Mouse (Mus musculus) midbrain, embryonic 16.5 days (tissue): ENCODE data around the gene Wbp11. TPM values are rescaled to one million over a fixed set of nuclear protein-coding genes. Genes with fewer than 3 reads are reported as not detected.
A peak's percentile ranks its signal among the peaks of the same experiment; 100 is the strongest.

ENCODE experiments used
- ATAC-seq: fragments of 200-750 bp; cut with Nextera tagmentation; 2 replicates; pipeline ENCODE4 v1.8.0; 2017; ENCODE audit warnings: moderate TSS enrichment
- H3K27ac ChIP-seq: fragments of 300-500 bp; sonication (generic); 2 replicates; pipeline ENCODE4 v1.5.1; 2014; ENCODE audit warnings: mild to moderate bottlenecking, low read length, mixed read lengths
- H3K27me3 ChIP-seq: fragments of 300-500 bp; sonication (generic); 2 replicates; pipeline ENCODE4 v1.6.1; 2014; ENCODE audit warnings: low read depth, low read length, mixed read lengths; ENCODE audit not compliant: control insufficient read depth, insufficient read depth
- H3K36me3 ChIP-seq: fragments of 300-500 bp; sonication (generic); 2 replicates; pipeline ENCODE4 v1.6.1; 2014; ENCODE audit warnings: mild to moderate bottlenecking, low read length, moderate library complexity, mixed read lengths; ENCODE audit not compliant: control insufficient read depth, insufficient read depth
- H3K4me1 ChIP-seq: fragments of 300-500 bp; sonication (generic); 2 replicates; pipeline ENCODE4 v1.6.1; 2014; ENCODE audit warnings: mild to moderate bottlenecking, low read length, mixed read lengths; ENCODE audit not compliant: control insufficient read depth, insufficient read depth
- H3K4me2 ChIP-seq: fragments of 300-500 bp; sonication (generic); 2 replicates; pipeline ENCODE4 v1.6.1; 2014; ENCODE audit warnings: mild to moderate bottlenecking, low read length, mixed read lengths
- H3K4me3 ChIP-seq: fragments of 300-500 bp; sonication (generic); 2 replicates; pipeline ENCODE4 v1.5.1; 2014; ENCODE audit warnings: low read depth, mild to moderate bottlenecking, low read length, moderate library complexity, mixed read lengths
- H3K9ac ChIP-seq: fragments of 300-500 bp; sonication (generic); 2 replicates; pipeline ENCODE4 v1.6.1; 2014; ENCODE audit warnings: low read depth, low read length, mixed read lengths
- H3K9me3 ChIP-seq: fragments of 300-500 bp; sonication (generic); replicated peaks from 2 replicates; pipeline ENCODE4 v1.6.1; 2014; ENCODE audit warnings: mild to moderate bottlenecking, low read length, mixed read lengths; ENCODE audit not compliant: control insufficient read depth, poor library complexity, severe bottlenecking
- WGBS: fragments of 180-500 bp; shearing (Covaris S2); extraction: QIAGEN DNeasy Blood & Tissue Kit; methylation state at CpG from one replicate; pipeline ENCODE4 v1.1.7; 2014; 5-methylcytosine and 5-hydroxymethylcytosine counted together
- polyA plus RNA-seq: library from polyadenylated mRNA; unstranded; fragments of >200 nt; fragmentation: Nextera tagmentation; extraction: Ambion mirVana; gene quantifications from 2 replicates; pipeline ENCODE4 v1.2.1, GENCODE M21; 2015

Wbp11 gene
- 74.2 and 80.5 TPM in 2 replicates for polyA plus RNA-seq

DNA sequence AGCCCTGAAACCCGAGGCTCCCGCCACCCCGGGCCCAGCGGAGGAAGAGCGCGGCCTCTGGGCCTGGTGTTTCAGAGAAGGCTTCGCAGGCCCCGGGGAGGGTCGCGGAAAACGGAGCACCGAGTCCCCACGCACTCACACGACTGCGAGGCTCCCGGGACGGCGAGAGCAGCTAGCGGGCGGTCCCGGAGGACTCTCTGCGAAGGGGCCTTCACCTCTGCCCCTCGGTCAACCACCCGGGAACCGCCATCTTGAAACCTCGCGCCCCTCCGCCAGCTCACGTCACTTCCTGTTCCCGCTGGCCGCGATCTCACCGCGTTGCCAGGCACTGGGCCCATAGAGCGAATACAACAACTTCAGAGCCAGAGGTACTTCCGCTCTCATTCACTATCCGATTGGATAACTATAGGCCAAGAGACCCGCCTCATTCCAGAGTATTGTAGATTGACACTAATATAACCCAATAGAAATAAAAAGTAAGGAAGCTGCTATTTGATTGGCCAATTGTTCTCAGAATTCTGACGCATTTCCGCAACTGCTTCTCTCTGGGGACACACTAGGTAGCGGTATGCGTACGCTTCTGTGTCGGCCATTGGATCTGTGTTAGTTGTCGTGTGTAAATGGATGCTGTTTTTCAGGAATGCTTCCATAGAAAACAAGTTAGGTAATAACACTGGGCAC is at the start of gene Wbp11:
TSS of gene Wbp11 (minus strand) at position 353 of the 681 bp plus-strand sequence.
- peak; percentile 100 for ATAC-seq
- H3K36me3 ChIP-seq = peaks cover 12% of the 10 kb centered on the region
- H3K9ac ChIP-seq = peak within 1 kb of the TSS; percentile 98
- H3K9me3 ChIP-seq = no peaks in the 10 kb centered on the region
- H3K4me2 ChIP-seq = peak within 1 kb of the TSS; percentile 77
- peaks cover 7% of the 10 kb centered on the region; the same call in 1 of the 2 replicates for H3K27me3 ChIP-seq
- H3K27ac ChIP-seq = peak within 1 kb of the TSS; percentile 87
- H3K4me3 ChIP-seq = peak within 1 kb of the TSS; percentile 100
- H3K4me1 ChIP-seq = peaks cover 11% of the 10 kb centered on the region
- under 1% methylated on average over 45 of the region's 45 CpGs for WGBS

DNA sequence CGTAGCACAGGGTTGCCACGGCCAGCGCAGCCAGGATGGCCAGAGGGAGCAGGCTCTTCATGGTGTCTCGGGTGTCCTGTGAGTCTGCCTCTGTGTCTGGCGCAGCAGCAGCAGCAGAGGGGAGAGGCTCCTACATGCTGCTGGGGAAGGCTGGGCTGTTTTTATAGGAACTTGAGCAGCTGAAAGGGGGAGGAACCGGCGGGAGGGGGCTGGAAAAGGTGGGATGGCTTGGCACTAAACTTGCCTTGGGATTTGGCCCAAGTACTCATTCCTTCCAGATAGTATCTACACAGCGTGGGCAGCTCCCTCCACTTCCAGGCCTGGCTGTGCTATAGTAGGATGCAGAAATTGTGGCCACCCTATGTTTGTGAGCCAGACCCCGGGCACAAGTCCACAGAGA is 47.6 kb upstream of the Wbp11 start, which contains the start of gene Mgp:
TSS of gene Mgp (minus strand) at position 154 of the 400 bp plus-strand sequence.
- H3K4me3 ChIP-seq = no peak within 1 kb of the TSS
- ATAC-seq = no peak
- 57% methylated on average over 9 of the region's 9 CpGs for WGBS

DNA sequence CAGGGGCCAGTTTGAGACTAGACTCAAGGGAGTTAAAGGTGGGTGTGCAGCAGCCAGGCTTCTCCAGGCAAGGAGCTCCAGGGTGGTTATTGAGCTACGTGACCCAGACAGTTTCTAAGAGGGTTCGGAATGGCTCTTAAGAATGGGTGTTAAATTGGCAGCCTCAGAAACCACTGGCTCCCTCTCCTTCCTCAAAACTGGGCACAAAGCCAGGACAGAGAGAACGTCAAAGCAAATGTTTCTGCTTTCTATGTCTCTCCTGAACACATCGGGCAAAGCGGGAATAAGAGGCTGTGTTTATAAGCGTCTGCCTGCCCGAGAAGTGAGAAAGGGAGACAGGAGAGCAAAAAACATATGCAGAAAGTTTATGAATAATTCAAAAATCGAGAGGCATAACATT is 46.6 kb upstream of the Wbp11 start:
- H3K36me3 ChIP-seq = no peaks in the 10 kb centered on the region
- WGBS = 34% methylated on average over 8 of the region's 8 CpGs
- no peak overlapping the region for H3K4me2 ChIP-seq
- no peaks in the 10 kb centered on the region for H3K4me1 ChIP-seq
- H3K9ac ChIP-seq = no peak overlapping the region
- no peak overlapping the region for H3K4me3 ChIP-seq
- H3K27ac ChIP-seq = no peak overlapping the region
- H3K27me3 ChIP-seq = no peaks in the 10 kb centered on the region
- no peak for ATAC-seq
- H3K9me3 ChIP-seq = no peaks in the 10 kb centered on the region

More for the DNA sequence above, 47.6 kb upstream of the Wbp11 start, which contains the start of gene Mgp:
- Histone ChIP-seq H3K4me2 (no peak within 1 kb of the TSS), H3K9ac (no peak within 1 kb of the TSS), H3K36me3 (no peaks in the 10 kb centered on the region), H3K9me3 (no peaks in the 10 kb centered on the region), H3K27ac (no peak within 1 kb of the TSS), H3K27me3 (no peaks in the 10 kb centered on the region), H3K4me1 (no peaks in the 10 kb centered on the region)

DNA sequence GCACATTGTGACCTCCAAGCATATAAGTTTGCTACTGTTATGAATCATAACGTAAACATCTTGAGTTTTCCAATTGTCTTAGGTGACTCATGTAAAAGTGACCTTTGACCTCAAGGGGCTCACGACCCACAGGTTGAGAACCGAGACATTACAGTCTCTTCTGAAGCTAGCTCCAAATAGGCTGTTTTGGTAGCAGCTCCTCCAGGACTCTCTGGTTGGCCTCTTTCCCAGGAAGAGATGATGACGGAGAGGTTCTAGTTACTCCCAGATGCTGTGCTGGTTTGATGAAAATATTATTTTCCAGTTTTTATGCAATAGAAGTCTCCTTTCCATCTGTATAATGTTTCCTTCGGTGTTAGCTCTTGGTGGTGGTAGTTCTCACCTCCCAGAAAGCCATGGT is 40.9 kb upstream of the Wbp11 start:
- Histone ChIP-seq H3K9ac (no peak overlapping the region), H3K4me2 (no peak overlapping the region), H3K27me3 (no peaks in the 10 kb centered on the region), H3K4me1 (no peaks in the 10 kb centered on the region), H3K27ac (no peak overlapping the region), H3K9me3 (no peaks in the 10 kb centered on the region), H3K36me3 (no peaks in the 10 kb centered on the region), H3K4me3 (no peak overlapping the region)
- no peak for ATAC-seq
- 84% methylated on average over 5 of the region's 5 CpGs for WGBS

DNA sequence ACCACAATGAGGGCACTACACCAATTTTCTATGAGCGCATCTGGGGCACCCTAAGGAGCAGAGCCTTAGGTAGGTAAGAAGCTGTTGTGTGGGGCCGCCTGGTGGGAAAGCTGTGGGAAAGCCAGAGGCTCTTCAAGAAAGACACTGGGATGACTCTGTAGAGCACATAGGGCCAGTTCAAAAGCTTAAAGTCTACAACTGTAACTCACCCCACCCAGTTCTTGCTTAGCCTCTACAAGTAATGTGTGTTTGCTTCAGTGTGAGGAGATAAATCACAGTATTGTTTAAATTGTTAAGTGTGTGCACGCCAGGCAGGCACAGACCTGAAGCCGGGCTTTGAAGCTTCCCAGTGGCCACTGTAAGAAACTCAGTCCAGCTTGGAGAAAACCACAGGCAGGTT is 38.1 kb upstream of the Wbp11 start:
- Histone ChIP-seq H3K9me3 (no peaks in the 10 kb centered on the region), H3K36me3 (no peaks in the 10 kb centered on the region), H3K27me3 (no peaks in the 10 kb centered on the region), H3K4me3 (no peak overlapping the region), H3K27ac (no peak overlapping the region), H3K9ac (no peak overlapping the region), H3K4me2 (no peak overlapping the region), H3K4me1 (no peaks in the 10 kb centered on the region)
- WGBS = 83% methylated on average over 4 of the region's 4 CpGs
- ATAC-seq = no peak

DNA sequence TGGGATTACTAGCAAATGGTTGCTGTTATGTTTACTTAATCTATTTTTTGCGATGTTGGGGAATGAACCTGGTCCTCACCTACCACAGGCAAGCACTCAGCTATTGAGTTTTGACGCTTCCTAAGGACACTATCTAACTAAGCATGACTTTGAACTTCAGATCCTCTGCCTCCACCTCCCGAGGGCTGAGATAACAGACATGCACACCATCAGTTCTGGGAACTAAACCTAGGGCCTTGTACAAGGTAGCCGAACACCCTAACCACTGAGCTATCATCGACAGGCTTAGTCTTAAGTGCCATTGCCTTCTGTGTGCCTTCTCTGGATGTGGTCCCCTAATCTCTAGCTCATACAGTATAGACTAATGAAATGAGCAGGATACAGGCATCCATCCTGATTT is 37.3 kb upstream of the Wbp11 start:
- H3K9ac ChIP-seq = no peak overlapping the region
- H3K27me3 ChIP-seq = no peaks in the 10 kb centered on the region
- WGBS = 92% methylated on average over 5 of the region's 5 CpGs
- H3K9me3 ChIP-seq = no peaks in the 10 kb centered on the region
- ATAC-seq = no peak
- H3K27ac ChIP-seq = no peak overlapping the region
- no peaks in the 10 kb centered on the region for H3K36me3 ChIP-seq
- no peaks in the 10 kb centered on the region for H3K4me1 ChIP-seq
- H3K4me3 ChIP-seq = no peak overlapping the region
- H3K4me2 ChIP-seq = no peak overlapping the region

DNA sequence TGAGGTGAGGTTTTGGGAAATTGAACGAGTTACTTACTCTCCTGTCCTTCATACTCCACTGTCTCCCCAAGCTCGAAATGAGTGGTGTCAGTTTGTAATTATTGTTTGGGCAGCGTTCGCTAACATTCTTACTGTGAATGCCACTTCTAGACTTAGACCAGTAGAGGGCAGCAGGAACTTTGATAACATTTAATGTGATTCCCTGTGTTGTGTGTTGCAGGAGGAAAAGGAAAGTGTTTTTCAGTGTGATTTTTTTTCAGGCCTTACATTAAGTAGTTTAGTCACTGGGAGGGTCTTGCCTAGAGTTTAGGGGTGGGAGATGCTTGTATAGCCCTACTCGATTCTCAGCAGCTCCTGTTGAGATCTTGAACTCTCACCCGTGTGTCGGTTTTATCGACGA is 33.0 kb upstream of the Wbp11 start:
- no peaks in the 10 kb centered on the region for H3K36me3 ChIP-seq
- H3K4me2 ChIP-seq = no peak overlapping the region
- no peaks in the 10 kb centered on the region for H3K9me3 ChIP-seq
- WGBS = 53% methylated on average over 9 of the region's 9 CpGs
- H3K9ac ChIP-seq = no peak overlapping the region
- no peak overlapping the region for H3K27ac ChIP-seq
- H3K4me1 ChIP-seq = no peaks in the 10 kb centered on the region
- ATAC-seq = peak; percentile 45
- H3K4me3 ChIP-seq = no peak overlapping the region
- no peaks in the 10 kb centered on the region for H3K27me3 ChIP-seq

DNA sequence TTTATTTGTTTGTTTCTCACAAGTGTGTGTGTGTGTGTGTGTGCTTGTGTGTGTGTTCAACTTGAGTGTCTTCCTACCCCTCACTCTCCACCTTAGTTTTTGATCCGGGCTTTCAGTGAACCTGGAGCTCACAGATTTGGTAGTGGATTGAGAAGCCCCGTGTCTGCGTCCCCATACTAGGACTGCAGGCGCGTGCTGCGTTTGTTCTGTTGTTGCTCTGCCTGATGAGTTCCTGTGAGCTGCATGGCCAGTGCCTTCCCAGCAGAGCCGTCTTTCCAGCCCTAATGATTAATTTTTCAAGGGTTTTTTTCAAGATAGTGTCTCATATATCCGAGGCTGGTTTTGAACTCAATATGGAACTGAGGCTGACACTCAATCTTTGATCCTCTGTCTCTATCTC is 30.4 kb upstream of the Wbp11 start:
- H3K36me3 ChIP-seq = no peaks in the 10 kb centered on the region
- no peak overlapping the region for H3K9ac ChIP-seq
- H3K4me1 ChIP-seq = no peaks in the 10 kb centered on the region
- WGBS = 79% methylated on average over 8 of the region's 8 CpGs
- no peak for ATAC-seq
- H3K9me3 ChIP-seq = no peaks in the 10 kb centered on the region
- H3K27ac ChIP-seq = no peak overlapping the region
- H3K4me2 ChIP-seq = no peak overlapping the region
- no peaks in the 10 kb centered on the region for H3K27me3 ChIP-seq
- no peak overlapping the region for H3K4me3 ChIP-seq

DNA sequence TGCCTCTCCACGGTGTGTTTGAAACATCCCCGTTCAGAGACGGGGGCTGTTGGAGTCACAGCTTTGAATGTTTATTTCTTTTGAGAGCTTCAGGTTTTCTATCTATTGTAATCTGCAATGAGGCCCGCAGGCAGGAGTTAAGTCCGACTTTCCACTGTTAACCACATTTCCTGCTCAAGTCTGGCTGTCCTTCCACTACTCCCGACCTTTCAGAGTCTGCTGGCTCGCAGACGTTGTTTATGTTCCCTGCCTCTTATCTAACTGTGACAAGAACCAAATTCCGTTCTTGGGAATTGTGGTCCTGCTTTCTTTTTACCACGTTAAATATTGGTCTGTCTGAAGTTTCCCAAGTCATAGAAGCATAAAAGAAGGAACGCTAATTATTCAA is 29.8 kb upstream of the Wbp11 start:
- H3K27ac ChIP-seq = no peak overlapping the region
- no peaks in the 10 kb centered on the region for H3K27me3 ChIP-seq
- no peaks in the 10 kb centered on the region for H3K4me1 ChIP-seq
- H3K36me3 ChIP-seq = no peaks in the 10 kb centered on the region
- H3K9me3 ChIP-seq = no peaks in the 10 kb centered on the region
- no peak for ATAC-seq
- no peak overlapping the region for H3K4me3 ChIP-seq
- no peak overlapping the region for H3K9ac ChIP-seq
- no peak overlapping the region for H3K4me2 ChIP-seq
- WGBS = 64% methylated on average over 11 of the region's 11 CpGs
